Mouse (Mus musculus) lung, postnatal 0 days (tissue): ENCODE measurements around the gene Neurog1.

ENCODE experiments used
- CTCF ChIP-seq: IDR thresholded peaks from 2 replicates; pipeline ENCODE4 v1.5.1; 2016; ENCODE audit warnings: antibody characterized with exemption, mild to moderate bottlenecking
- EP300 ChIP-seq: IDR thresholded peaks from 2 replicates; pipeline ENCODE4 v1.6.1; 2016; ENCODE audit warnings: antibody characterized with exemption, mild to moderate bottlenecking, control low read depth

DNA sequence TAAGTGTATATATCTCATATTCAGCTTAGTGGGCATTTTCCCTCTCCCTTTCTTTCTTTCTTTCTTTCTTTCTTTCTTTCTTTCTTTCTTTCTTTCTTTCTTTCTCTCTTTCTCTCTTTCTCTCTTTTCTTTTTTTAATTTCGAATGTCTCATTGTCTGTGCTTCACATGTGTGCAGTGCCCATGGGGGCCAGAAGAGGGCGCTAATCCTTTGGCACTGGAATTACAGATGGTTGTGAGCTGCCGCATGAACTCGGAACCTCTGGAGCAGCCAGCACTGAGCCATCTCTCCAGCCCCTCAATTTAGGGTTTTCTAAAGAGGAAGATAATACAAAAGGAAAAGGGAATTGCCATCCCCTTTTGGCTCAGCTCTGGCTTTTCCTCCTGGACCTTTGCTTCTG lies 15.4 kb upstream of the Neurog1 start:
- TF ChIP-seq CTCF = peak; percentile 32; the same call in 1 of the 2 replicates
- no peak for TF ChIP-seq EP300
